Mouse (Mus musculus) liver, embryonic 11.5 days (tissue): ENCODE measurements around the gene Zfp512b. TPM values are rescaled to one million over a fixed set of nuclear protein-coding genes. Genes with fewer than 3 reads are reported as not detected.

Source experiments
- ATAC-seq: fragments of 200-750 bp; cut with Nextera tagmentation; replicated peaks from 2 replicates; pipeline ENCODE4 v1.8.0; 2017; ENCODE audit warnings: moderate number of reproducible peaks, mild to moderate bottlenecking, moderate TSS enrichment, moderate library complexity; ENCODE audit not compliant: low FRiP score
- DNase-seq: peaks from one replicate; pipeline ENCODE4 v3.0.0-alpha.2; 2017; ENCODE audit warnings: low spot score
- H3K27ac ChIP-seq: fragments of 300-500 bp; sonication (generic); 2 replicates; pipeline ENCODE4 v1.5.1; 2014; ENCODE audit warnings: mild to moderate bottlenecking, low read depth, low read length, control low read depth
- H3K27me3 ChIP-seq: fragments of 300-500 bp; sonication (generic); replicated peaks from 2 replicates; pipeline ENCODE4 v1.6.1; 2014; ENCODE audit warnings: low read length, mixed read lengths; ENCODE audit not compliant: control insufficient read depth, insufficient read depth
- H3K36me3 ChIP-seq: fragments of 300-500 bp; sonication (generic); 2 replicates; pipeline ENCODE4 v1.6.1; 2014; ENCODE audit warnings: mild to moderate bottlenecking, low read length, moderate library complexity, mixed read lengths; ENCODE audit not compliant: control insufficient read depth, insufficient read depth
- H3K4me1 ChIP-seq: fragments of 300-500 bp; sonication (generic); replicated peaks from 2 replicates; pipeline ENCODE4 v1.6.1; 2014; ENCODE audit warnings: low read length, mixed read lengths; ENCODE audit not compliant: control insufficient read depth, insufficient read depth
- H3K4me2 ChIP-seq: fragments of 300-500 bp; sonication (generic); 2 replicates; pipeline ENCODE4 v1.6.1; 2014; ENCODE audit warnings: mild to moderate bottlenecking, control low read depth, moderate library complexity
- H3K4me3 ChIP-seq: fragments of 300-500 bp; sonication (generic); 2 replicates; pipeline ENCODE4 v1.5.1; 2014; ENCODE audit warnings: low read depth, low read length, control low read depth
- H3K9ac ChIP-seq: fragments of 300-500 bp; sonication (generic); 2 replicates; pipeline ENCODE4 v1.6.1; 2014; ENCODE audit warnings: low read depth, low read length, control low read depth
- H3K9me3 ChIP-seq: fragments of 300-500 bp; sonication (generic); 2 replicates; pipeline ENCODE4 v1.6.1; 2016; ENCODE audit warnings: low read length, inconsistent platforms, mixed read lengths; ENCODE audit not compliant: control insufficient read depth
- WGBS: fragments of 180-500 bp; shearing (Covaris S2); extraction: QIAGEN DNeasy Blood & Tissue Kit; methylation state at CpG from one replicate; pipeline ENCODE4 v1.1.7; 2014; 5-methylcytosine and 5-hydroxymethylcytosine counted together
- polyA plus RNA-seq: library from polyadenylated mRNA; unstranded; fragments of >200 nt; fragmentation: Nextera tagmentation; extraction: Ambion mirVana; gene quantifications from 2 replicates; pipeline ENCODE4 v1.2.1, GENCODE M21; 2014

Gene Zfp512b
- polyA plus RNA-seq, 1 experiment from 2014 or later: 31.2 TPM

- Histone ChIP-seq H3K4me2 (peak overlapping the region; percentile 96), H3K4me3 (peak overlapping the region; percentile 68), H3K4me1 (peaks cover 30% of the 10 kb centered on the region), H3K9ac (peak overlapping the region; percentile 94), H3K27ac (peak overlapping the region; percentile 61), H3K9me3 (no peaks in the 10 kb centered on the region), H3K36me3 (peaks cover 18% of the 10 kb centered on the region), H3K27me3 (no peaks in the 10 kb centered on the region)
- 5% methylated on average over 6 of the region's 6 CpGs for WGBS
- DNase-seq: no peak
- ATAC-seq: peak; percentile 18
Observed at GRCm38 (mm10) chr2:181593042-181593421, 429 bp upstream of the Zfp512b start.

DNA sequence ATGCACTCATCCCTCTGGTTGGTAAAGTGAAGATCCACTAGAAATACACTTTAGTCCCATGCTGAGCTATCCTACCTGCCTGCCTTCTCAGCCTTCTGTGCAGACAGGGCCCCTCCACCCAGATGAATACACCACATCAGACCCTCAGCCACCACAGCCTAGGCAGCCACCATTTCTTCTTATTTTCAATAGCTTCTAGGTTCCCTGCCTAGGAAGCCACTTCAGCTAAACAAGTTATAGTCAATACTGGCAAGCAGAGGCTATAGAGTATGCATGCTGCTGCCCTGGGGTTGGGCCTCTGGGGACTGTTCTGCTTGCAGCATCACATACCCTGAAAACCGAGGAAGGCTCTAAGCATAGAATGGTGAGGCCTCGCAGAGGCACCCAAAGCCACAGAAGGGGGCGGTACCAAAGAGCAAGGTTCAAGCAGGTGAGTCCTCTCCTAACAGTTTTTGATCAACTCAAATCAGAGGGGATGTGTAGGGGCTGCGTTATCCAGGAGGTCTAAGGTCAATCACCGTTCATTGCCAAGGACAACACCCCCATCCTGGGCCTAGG, 996 bp downstream of the Zfp512b start, which contains the start of gene Prpf6:
Gene Prpf6, plus strand, starts transcription at position 341 of the 558 bp plus-strand sequence.
- DNase-seq (peak; percentile 40), ATAC-seq (peak; percentile 35)
- no peaks in the 10 kb centered on the region for H3K9me3 ChIP-seq

DNA sequence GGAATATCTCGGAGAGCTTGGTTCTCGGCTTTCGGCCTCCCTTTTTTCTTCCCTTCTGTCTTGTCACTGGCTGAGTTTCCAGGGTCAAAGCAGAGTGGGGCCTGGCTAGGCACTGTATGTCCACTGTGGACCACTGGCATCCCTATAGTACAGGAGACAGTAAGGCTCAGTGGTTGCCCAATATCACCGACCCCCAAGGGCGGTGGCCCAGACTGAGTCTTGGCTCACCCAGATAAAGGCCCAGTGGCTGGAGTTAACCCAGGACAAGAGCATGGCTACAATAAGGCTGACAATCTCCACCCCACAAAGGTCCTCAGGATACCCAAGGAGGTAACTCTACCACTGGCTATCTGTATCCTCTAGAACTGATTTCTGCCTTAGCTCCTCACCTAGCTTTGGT, 2.1 kb downstream of the Zfp512b start:
- no peaks in the 10 kb centered on the region for H3K27me3 ChIP-seq
- ATAC-seq: no peak
- H3K4me3 ChIP-seq: 0 out of 2 replicates have a peak overlapping the region, but pooled peaks have one; percentile 1
- H3K9me3 ChIP-seq: no peaks in the 10 kb centered on the region
- no peak for DNase-seq
- H3K36me3 ChIP-seq: peaks cover 36% of the 10 kb centered on the region
- H3K27ac ChIP-seq: no peak overlapping the region
- 79% methylated on average over 5 of the region's 5 CpGs for WGBS
- no peak overlapping the region; the same call in 1 of the 2 replicates for H3K4me2 ChIP-seq
- H3K9ac ChIP-seq: no peak overlapping the region
- H3K4me1 ChIP-seq: peaks cover 24% of the 10 kb centered on the region

More for the DNA sequence above, 996 bp downstream of the Zfp512b start, which contains the start of gene Prpf6:
- Histone ChIP-seq H3K27ac (peak within 1 kb of the TSS; percentile 61), H3K36me3 (peaks cover 28% of the 10 kb centered on the region), H3K9ac (peak within 1 kb of the TSS; percentile 94), H3K4me2 (peak within 1 kb of the TSS; percentile 96), H3K27me3 (no peaks in the 10 kb centered on the region), H3K4me1 (peaks cover 24% of the 10 kb centered on the region), H3K4me3 (peak within 1 kb of the TSS; percentile 68)
- 7% methylated on average over 5 of the region's 5 CpGs for WGBS

DNA sequence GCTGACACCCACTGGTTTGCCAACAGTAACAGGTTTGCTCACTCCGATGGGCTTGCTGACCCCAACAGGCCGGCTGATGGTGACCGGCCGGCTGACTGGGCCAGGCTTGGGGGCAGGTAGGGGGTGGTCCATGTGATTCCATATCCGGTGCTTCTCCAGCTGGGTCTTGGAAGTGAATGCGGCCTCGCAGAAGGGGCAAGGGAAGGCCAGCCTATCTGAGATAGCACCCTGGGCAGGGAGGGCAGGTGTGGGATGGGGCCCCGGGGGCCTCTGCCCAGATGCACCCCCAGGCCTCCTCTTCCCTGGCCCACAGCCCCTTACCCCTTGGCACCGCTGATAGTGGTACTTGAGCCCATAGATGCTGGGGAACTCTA, 2.9 kb downstream of the Zfp512b start:
- DNase-seq (no peak), ATAC-seq (no peak)
- Histone ChIP-seq H3K9ac (no peak overlapping the region), H3K36me3 (peaks cover 40% of the 10 kb centered on the region), H3K4me2 (no peak overlapping the region), H3K4me3 (no peak overlapping the region), H3K9me3 (no peaks in the 10 kb centered on the region), H3K4me1 (peaks cover 24% of the 10 kb centered on the region), H3K27ac (no peak overlapping the region), H3K27me3 (no peaks in the 10 kb centered on the region)
- 95% methylated on average over 9 of the region's 9 CpGs for WGBS

DNA sequence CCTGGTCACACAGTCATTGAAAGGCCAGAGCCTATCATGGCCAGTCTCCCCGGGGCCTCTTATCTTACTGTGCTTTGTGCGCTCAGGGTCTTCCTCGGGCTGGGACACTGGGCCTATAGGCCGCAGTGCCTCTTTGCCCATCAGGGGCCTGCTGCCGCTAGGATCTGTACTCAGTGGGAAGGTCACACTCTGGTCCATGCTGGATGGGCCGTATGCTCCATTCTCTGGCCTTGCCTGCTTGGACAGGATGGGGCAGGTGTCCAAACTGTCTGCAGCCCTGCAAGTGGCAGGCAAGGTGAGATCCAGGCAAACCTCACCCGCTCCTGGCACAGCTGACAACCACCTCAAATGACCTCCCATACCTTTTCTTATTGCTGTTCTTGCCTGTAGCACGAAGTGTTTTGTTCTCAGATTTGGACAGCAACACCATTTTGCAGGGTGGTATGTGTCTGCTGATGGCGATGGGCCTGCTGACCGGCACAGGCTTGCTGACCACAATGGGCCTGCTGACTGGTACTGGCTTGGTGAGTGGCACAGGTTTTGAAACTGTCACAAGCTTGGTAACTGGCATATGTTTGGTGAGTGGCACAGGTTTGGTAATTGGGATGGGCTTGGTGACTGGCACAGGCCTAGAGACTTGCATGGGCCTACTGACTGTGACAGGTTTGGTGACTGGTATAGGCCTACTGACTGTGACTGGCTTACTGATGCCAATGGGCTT, 3.4 kb downstream of the Zfp512b start:
- no peaks in the 10 kb centered on the region for H3K27me3 ChIP-seq
- H3K27ac ChIP-seq: no peak overlapping the region
- H3K4me1 ChIP-seq: peaks cover 24% of the 10 kb centered on the region
- 89% methylated on average over 10 of the region's 10 CpGs for WGBS
- H3K9me3 ChIP-seq: no peaks in the 10 kb centered on the region
- ATAC-seq: no peak
- DNase-seq: no peak
- H3K9ac ChIP-seq: no peak overlapping the region
- H3K4me3 ChIP-seq: no peak overlapping the region
- no peak overlapping the region for H3K4me2 ChIP-seq
- H3K36me3 ChIP-seq: peaks cover 45% of the 10 kb centered on the region

- Histone ChIP-seq H3K9ac (no peak overlapping the region), H3K27me3 (no peaks in the 10 kb centered on the region), H3K4me1 (peaks cover 23% of the 10 kb centered on the region), H3K9me3 (no peaks in the 10 kb centered on the region), H3K27ac (no peak overlapping the region), H3K4me2 (no peak overlapping the region), H3K36me3 (peaks cover 48% of the 10 kb centered on the region), H3K4me3 (no peak overlapping the region)
- ATAC-seq (no peak), DNase-seq (no peak)
- 92% methylated on average over 11 of the region's 11 CpGs for WGBS
Observed at GRCm38 (mm10) chr2:181588229-181588780, 4.3 kb downstream of the Zfp512b start.

DNA sequence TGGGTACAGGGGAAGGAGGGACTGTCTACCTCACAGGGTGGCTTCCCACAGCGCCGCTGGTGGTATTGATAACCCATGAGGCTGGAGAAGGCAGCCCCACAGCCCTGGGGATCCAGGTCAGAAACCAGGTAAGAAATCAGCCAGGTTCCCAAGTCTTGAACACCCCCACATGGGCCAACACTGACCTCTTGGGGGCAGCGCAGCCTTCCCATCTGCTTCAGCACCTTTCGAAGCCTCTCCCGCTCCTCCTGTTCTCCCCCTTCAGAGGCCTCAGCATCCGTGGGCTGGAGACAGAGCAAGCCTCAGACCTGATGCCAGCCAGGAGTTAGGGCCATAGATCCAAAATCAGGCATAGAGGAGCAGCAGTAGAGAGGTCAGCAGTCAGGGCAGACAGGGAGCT, 4.8 kb downstream of the Zfp512b start:
- no peaks in the 10 kb centered on the region for H3K9me3 ChIP-seq
- peaks cover 48% of the 10 kb centered on the region for H3K36me3 ChIP-seq
- whole genome bisulfite sequencing: 81% methylated on average over 6 of the region's 6 CpGs
- no peak overlapping the region for H3K27ac ChIP-seq
- no peak for ATAC-seq
- H3K4me1 ChIP-seq: peaks cover 18% of the 10 kb centered on the region
- no peaks in the 10 kb centered on the region for H3K27me3 ChIP-seq
- no peak overlapping the region for H3K9ac ChIP-seq
- H3K4me3 ChIP-seq: no peak overlapping the region
- DNase-seq: no peak
- H3K4me2 ChIP-seq: no peak overlapping the region

GRCm38 (mm10) chr2:181586124-181586523, 6.5 kb downstream of the Zfp512b start:
- H3K27ac ChIP-seq: no peak overlapping the region
- H3K36me3 ChIP-seq: peaks cover 48% of the 10 kb centered on the region
- no peak for ATAC-seq
- H3K4me1 ChIP-seq: peaks cover 11% of the 10 kb centered on the region
- 92% methylated on average over 3 of the region's 3 CpGs for WGBS
- no peak for DNase-seq
- H3K4me2 ChIP-seq: no peak overlapping the region
- H3K27me3 ChIP-seq: no peaks in the 10 kb centered on the region
- no peak overlapping the region for H3K4me3 ChIP-seq
- no peaks in the 10 kb centered on the region for H3K9me3 ChIP-seq
- H3K9ac ChIP-seq: no peak overlapping the region
